Mouse (Mus musculus) gastrocnemius, adult 2 months (tissue): ENCODE measurements around the gene Pla2g2c. TPM values are rescaled to one million over a fixed set of nuclear protein-coding genes. Genes with fewer than 3 reads are reported as not detected.

Experiments
- DNase-seq: peaks from one replicate; pipeline ENCODE4 v3.0.0; 2022
- H3K27ac ChIP-seq: fragments of 200-600 bp; 2 replicates; pipeline ENCODE4 v1.8.1; 2022; ENCODE audit warnings: mild to moderate bottlenecking
- H3K4me3 ChIP-seq: fragments of 200-600 bp; 2 replicates; pipeline ENCODE4 v1.8.1; 2022; ENCODE audit warnings: mild to moderate bottlenecking, moderate library complexity
- CTCF ChIP-seq: fragments of 200-600 bp; IDR thresholded peaks from 2 replicates; pipeline ENCODE4 v1.8.1; 2022; ENCODE audit warnings: antibody characterized with exemption, mild to moderate bottlenecking, moderate library complexity
- intact Hi-C: fragments of 180-260 bp; cut with DNase I; formaldehyde crosslinking; loops from one replicate; pipeline ENCODE4 v1.15.1; 2025
- long read RNA-seq, 2 experiments: library from polyadenylated mRNA; stranded (forward); transcript quantifications; one replicate each; pipeline ENCODE4 v2.0.0; 2021
- total RNA-seq, 2 experiments: library from RNA; stranded (reverse); gene quantifications; 2 replicates each; pipeline ENCODE4 v1.2.3; 2021

Gene Pla2g2c
- not detected for total RNA-seq
- long read RNA-seq, experiment 1 = 0 reads
- long read RNA-seq, experiment 2, partial matches to known transcripts = 0 of 1 reads
- long read RNA-seq, experiment 2, other reads (novel, unspliced or antisense) = 0 of 1 reads

DNA sequence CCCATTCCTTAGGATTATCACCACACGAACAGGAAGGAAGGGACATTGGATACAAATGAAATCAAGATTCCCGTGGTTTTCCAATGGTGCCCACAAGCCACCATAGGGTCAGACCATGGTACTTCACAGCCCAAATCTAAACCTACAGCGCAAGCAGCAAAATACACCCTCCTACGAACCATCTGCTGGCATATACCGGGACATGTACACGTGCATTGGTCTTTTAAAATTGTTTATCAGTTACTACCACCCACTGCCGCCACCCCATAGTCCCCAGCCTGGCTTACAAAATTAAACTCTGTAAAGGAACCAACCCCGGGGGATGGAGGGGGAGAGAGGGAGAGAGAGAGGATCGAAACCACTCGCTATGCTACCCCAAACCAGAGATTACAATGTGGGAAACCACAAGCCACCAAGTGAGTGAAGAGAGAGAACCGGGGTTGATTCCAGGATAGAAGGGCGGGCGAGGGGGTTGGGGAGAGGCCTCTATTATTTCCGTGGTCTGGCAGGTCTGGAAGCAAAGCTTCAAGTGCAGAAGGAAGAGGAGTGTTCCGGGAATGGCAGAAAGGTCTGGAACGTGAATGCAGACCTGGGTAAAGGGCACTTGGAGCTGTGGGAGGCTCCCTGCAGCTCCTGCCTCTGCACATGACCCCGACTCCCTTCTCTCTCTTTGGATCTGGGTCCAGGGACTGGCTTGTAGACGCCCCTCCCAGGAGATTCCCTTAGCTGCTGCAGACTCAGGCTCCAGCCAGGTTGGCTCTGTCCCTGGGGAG is at the start of gene Pla2g2c:
Gene Pla2g2c, plus strand, starts transcription at position 439 of the 773 bp plus-strand sequence.
- no peak for TF ChIP-seq CTCF
- peak within 1 kb of the TSS; percentile 45 for H3K4me3 ChIP-seq
- H3K27ac ChIP-seq = 0 out of 2 replicates have a peak within 1 kb of the TSS, but pooled peaks have one; percentile 1
- DNase-seq = no peak
- intact Hi-C loops = no loop called here

DNA sequence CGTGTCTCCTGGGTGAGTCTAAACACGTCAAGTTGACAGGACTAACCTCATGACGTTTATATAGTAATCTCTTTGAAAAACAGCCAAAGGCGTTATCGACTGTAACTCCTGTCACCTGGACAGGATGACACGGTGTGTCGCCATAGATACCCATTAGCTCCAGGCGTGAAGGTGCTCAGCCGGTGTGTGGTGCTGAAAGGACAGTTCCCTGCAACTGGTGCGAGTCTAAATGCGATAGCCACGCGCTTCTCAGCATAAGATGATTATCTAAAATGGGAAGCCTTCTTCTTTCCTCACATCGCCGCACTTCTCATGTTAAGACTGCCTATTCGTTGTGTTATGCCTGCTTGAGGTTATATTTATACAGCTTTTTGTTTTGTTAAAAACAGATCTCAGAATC is 48.1 kb upstream of the Pla2g2c start:
- Histone ChIP-seq H3K27ac (no peak overlapping the region), H3K4me3 (no peak overlapping the region)
- no peak for DNase-seq
- TF ChIP-seq CTCF = no peak
- intact Hi-C loops = no loop called here

DNA sequence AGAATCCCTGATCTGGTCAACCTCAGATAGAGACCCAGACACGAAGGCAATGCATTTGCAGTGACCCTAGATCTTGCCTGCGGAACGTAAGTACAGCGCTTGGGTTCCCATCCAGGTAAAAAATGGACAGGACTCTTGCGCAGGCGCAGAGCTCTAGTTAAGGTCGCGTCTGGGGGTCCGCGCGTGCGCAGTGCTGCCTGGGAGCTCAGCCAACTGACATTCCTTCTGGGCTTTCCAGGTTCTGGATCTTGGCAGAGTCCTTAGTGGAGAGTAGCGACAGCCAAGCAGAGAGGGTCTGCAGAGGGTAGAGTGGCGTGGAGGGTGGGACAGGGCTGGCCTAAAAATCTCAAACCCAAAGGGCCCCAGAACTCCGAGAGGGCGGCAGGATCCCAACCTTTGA is 47.0 kb upstream of the Pla2g2c start:
- Histone ChIP-seq H3K27ac (no peak overlapping the region), H3K4me3 (no peak overlapping the region)
- no peak for TF ChIP-seq CTCF
- no peak for DNase-seq
- intact Hi-C loops = no loop called here

DNA sequence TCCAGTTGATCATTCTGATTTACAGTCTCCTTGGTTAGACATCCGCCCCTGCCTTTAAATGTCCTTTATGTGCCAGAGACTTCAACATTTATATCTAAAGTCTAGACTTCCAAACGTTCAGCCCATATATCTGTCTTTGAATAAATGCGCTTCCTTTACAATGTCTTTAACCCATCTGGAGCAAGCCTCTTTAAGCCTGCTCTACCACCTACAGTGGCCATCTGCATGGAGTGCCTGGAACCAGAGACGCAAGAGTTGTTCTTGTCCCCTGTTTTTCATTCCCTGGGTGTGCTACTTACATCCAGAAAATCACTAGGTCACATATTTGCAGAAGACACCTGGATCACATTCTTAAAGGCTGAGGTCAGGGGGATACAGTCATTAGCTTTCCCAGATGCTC is 44.5 kb upstream of the Pla2g2c start:
- Histone ChIP-seq H3K27ac (no peak overlapping the region), H3K4me3 (no peak overlapping the region)
- intact Hi-C loops = no loop called here
- DNase-seq = no peak
- no peak for TF ChIP-seq CTCF

DNA sequence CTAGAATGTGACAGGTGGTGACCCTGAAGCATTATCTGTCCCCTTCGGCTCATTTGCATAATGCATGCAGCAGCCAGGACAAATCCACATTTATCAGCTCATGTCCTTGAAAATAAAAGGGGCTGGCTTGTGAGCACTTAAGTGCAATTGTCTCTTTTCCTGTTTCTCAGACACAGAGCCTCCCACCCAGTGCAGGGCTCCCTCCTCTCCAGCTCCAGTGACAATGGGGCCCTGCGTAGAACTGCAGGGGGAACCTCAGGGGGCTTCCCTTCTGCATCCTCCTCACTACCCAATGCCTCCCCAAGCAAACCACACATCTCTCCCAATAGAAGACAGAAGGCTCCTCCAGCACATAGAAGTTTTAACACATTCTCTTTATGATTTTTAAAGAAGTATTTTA is 41.8 kb upstream of the Pla2g2c start:
- no peak for TF ChIP-seq CTCF
- DNase-seq = no peak
- intact Hi-C loops = no loop called here
- H3K4me3 ChIP-seq = no peak overlapping the region
- H3K27ac ChIP-seq = no peak overlapping the region

DNA sequence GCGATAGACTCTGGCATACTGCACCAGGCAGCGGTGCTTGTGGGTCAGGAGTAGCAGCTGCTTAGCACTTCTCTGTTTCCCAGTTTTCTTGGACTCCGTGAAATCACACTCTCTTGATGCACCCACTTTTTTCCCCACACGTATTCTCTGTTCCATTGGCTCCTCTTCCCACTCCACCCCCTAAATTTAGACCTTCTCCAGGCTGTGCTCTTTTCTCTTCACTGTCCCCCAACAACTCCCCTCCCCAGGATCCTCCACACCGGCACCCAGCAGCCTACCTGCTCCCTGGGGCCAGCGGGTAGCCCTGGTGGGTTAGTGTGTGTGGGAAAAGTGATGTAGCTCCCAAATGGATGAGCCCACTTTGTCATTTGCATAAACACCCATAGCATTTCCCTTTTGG is 38.8 kb upstream of the Pla2g2c start:
- Histone ChIP-seq H3K4me3 (no peak overlapping the region), H3K27ac (no peak overlapping the region)
- intact Hi-C loops = no loop called here
- no peak for TF ChIP-seq CTCF
- no peak for DNase-seq

DNA sequence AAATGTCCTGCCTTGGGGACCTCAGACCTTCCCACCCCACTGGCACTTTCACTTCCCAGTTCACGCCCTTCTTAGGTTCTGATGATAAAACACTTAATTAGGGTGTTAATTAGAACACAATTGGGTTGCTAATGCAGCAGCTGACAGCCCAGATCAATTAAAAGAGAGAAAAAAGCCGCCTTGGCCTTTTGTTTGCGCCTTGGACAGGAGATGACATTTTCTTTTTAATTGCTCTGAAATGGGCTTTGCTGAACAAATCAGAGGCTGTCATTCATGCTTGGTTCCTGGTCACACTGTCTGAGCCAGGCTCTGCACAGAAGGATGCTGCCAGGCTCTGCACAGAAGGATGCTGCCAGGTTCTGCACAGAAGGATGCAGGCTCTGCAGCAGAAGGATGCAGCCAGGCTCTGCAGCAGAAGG is 35.5 kb upstream of the Pla2g2c start:
- intact Hi-C loops = no loop called here

DNA sequence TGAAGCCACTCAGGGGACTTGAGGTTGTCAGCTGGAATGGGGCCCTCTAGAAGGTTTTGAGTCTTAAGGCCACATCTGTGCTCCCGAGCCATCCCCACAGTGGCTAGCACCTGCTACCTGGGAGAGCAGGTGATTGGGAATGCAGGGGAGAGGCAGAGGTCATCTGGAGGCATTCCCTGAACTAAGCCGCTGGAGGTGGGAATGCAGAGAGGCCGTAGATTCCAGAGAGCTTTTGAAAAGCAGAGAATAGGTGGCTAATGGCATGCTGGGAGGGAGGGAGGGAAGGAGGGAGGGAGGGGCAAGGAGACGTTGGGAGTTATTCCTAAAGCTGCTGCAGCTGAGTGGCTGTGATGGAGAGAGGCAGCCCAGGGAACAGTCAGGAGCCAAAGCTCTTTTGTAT is 34.0 kb upstream of the Pla2g2c start:
- no peak overlapping the region for H3K27ac ChIP-seq
- no peak overlapping the region for H3K4me3 ChIP-seq
- no peak for TF ChIP-seq CTCF
- no peak for DNase-seq
- intact Hi-C loops = no loop called here

More for the DNA sequence above, 35.5 kb upstream of the Pla2g2c start:
- no peak for DNase-seq
- TF ChIP-seq CTCF = no peak
- Histone ChIP-seq H3K4me3 (no peak overlapping the region), H3K27ac (no peak overlapping the region)

DNA sequence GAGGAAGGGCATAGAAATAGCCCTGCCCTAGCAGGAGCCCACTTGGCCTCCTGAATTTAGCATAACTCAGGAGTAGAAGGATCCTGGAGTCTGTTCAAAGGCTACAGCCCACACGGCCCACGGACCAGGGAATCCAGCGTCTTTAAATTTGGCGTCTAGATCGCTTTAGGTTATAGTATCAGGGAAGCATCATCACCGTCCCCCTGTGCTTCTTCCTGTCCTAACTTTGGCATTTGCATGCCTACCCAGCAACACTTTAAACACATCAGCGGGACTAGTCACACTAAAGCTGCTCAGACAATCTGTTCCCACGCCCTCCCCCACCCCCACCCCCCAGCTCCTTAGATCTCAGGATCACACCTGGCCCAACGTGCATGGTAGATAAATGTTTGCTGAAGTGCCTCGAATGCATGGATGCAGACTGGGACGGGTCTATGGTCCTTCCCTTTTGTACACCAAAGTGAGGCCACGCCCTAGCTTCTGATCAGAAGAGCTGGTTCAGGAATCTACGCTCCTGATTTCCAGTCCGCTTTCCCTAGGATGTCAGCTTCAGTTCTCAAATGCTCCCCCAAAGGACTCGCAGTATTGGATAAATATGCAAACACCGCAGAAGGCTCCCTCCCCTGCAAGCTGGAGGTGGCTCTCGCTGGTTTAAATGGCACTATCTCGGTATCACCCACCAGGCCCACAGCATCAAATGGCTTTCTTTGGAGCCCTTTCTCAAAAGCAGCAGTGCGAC is 33.0 kb upstream of the Pla2g2c start:
- TF ChIP-seq CTCF = no peak
- Histone ChIP-seq H3K27ac (no peak overlapping the region), H3K4me3 (no peak overlapping the region)
- no peak for DNase-seq
- intact Hi-C loops = no loop called here

DNA sequence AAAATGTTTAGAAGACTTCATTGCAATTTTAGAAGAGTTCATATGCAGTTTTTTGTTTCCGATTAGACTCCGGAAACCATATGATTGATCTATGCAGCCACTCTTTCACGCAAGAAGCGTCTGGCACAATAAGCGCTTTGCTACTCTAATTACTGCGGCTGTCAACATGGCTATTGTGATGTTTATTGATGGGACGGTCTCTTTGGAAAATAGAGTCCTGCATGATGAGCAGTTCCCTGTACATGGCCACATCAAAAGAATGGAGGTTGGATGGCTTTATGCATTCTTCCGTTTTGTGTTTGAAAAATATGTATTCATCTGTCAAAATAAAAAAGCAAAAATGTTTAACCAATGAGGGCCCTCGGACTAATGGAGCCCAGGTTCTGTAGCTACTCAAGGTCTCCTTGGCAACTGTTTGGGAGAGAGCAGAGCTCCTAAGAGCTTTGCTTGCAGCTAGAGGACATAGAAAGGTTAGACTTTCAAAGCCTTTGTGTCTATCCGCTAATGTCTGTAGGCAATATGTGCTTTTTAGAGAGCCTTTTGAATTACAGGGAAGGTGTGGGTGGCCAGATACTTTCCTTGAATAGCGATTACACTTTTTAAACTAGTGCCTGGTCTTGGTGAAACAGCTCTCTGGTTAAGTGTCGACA is 31.4 kb upstream of the Pla2g2c start:
- no peak for DNase-seq
- H3K4me3 ChIP-seq = no peak overlapping the region
- TF ChIP-seq CTCF = no peak
- H3K27ac ChIP-seq = no peak overlapping the region
- intact Hi-C loops = no loop called here

DNA sequence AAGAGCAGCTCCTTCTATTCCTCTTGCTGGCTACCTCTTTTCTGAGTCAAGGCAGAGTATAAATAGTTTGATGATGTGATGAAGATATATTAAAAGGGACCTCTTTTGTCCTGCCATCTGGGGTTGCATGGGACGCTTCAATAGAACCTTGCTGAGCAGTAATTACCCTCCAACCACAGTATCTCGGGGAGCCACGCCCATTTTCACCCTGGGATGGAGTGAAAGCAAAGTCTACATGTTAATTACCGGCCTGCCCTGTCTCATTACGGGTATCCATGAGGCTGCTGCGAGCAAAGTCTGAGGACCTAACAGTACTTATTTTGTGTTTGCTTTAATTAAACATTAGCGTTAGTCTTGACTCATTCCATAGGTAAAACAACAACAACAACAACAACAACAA is 27.9 kb upstream of the Pla2g2c start:
- intact Hi-C loops = no loop called here
- no peak overlapping the region for H3K27ac ChIP-seq
- no peak for TF ChIP-seq CTCF

DNA sequence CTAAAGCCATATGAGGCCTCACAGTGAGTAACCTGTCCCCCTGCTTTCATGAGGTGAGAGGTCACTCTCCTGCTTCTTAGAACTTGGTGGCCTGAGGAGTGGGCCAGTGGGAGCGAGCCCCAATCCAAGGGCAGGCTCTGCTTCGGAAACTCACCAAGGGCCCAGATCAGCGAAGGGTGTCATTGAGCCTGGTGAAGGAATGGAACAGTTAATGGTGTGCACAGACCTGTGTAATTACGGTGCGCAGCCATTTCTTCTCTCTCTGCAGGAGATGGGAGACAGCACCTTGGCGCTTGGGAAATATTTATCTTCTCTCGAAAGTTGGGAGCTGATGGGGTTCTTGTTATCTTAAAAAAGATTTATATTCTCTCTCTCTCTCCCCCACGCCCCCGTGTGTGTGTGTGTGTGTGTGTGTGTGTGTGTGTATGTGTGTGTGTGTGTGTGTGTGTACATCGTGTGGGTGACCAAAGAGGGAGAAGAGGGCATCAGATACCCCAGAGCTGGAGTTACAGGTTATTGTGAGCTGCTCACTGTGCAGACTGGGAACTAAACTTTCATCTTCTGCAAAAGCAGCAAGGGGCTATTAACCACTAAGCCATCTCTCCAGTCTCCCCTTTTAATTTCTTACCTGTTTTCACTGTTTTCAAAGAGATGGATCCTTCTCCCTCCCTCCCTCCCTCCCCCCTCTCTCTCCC is 27.3 kb upstream of the Pla2g2c start:
- H3K27ac ChIP-seq = no peak overlapping the region
- intact Hi-C loops = no loop called here
- DNase-seq = no peak
- no peak for TF ChIP-seq CTCF
- H3K4me3 ChIP-seq = no peak overlapping the region

More for the DNA sequence above, 27.9 kb upstream of the Pla2g2c start:
- no peak for DNase-seq
- H3K4me3 ChIP-seq = no peak overlapping the region

DNA sequence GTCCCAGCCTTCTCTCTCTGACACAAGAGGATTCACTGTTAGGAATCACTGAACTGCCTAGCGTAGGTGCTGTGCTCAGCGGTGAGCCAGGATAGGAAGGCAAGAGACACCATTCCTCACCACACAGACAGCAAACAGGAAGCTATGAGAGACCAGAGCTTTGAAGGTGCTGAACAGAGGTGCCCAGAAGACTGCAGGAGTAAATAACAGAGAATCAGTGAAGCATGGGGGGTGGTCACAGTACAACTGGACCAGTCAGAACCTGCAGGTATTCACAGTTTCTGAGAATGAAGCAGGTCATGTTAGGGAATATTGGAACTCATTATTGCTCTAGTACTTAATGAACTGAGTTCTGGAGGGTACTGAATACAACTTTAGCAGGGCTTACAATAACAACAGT is 26.3 kb upstream of the Pla2g2c start:
- Histone ChIP-seq H3K4me3 (no peak overlapping the region), H3K27ac (no peak overlapping the region)
- intact Hi-C loops = no loop called here
- TF ChIP-seq CTCF = no peak
- DNase-seq = no peak
